Mouse (Mus musculus) liver (tissue): ENCODE results near the gene Gm3336.

Experiments
- DNase-seq: peaks from one replicate; pipeline ENCODE4 v3.0.0-alpha.2; 2020; ENCODE audit warnings: mixed read lengths

Gene Gm3336

DNA sequence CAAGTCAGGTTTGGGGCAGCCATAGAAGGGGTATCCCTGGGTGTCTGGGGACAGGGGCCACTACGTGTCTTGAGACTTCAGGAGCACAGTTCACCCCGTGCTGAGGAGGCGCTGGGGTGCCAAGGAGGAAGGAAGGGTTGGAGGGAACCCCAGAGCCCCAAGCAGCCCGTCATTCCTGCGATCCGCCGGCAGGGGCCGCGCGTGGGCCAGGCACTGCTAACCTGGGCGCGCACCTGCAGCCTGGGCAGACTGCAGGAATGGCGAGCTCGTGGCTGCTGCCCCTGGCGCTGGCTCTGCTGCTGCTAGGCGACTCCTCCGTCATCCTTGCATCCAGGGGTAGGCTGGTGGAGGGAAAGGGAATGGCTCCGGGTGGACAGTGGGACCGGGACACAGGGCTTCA, at the start of gene Gm3336:
Gene Gm3336, plus strand, starts transcription at position 247 of the 400 bp plus-strand sequence.
- DNase-seq = peak; percentile 71

DNA sequence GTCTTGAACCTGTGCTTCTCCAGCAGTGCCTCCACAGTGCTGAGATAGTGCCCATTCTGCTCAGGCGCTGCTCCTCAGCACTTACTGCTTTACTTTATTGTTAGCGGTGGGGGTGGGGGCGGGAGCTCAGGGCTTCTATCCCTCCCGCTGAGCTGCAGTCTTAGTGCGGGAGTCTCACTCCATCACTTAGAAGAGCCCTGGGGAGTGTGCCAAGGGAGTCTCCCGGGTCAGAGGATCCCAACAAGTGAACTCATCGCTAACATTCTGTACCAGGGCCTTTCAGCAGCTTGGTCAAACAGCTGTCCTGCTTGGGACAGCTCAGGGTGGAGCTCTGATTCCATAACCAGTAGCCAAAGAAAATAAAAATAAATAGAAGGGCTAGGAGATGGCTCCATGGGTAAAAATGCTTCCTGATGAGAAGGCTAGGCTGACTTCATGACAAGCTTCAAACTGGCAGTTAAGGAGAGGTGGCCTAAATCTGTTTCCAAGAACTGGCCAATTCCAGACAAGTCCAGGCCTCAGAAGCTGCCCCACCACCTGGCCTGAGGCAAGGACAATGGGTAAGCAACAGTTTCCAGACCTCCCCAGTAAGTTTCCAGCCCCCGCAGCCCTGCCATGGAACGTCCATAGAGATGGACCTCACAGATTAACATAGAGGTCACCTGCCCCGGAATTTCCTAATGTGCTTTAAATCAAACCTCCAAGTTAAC, 46.6 kb upstream of the Gm3336 start:
- no peak for DNase-seq

GRCm38 (mm10) chr8:70672325-70673078, 45.8 kb upstream of the Gm3336 start:
- DNase-seq = no peak

GRCm38 (mm10) chr8:70673079-70673856, 45.1 kb upstream of the Gm3336 start, which contains the start of gene Lsm4:
Gene Lsm4, plus strand, starts transcription at chr8:70673248.
- peak; percentile 97 for DNase-seq

GRCm38 (mm10) chr8:70674109-70674508, 44.2 kb upstream of the Gm3336 start:
- no peak for DNase-seq

GRCm38 (mm10) chr8:70674716-70675115, 43.6 kb upstream of the Gm3336 start:
- peak; percentile 71 for DNase-seq

DNA sequence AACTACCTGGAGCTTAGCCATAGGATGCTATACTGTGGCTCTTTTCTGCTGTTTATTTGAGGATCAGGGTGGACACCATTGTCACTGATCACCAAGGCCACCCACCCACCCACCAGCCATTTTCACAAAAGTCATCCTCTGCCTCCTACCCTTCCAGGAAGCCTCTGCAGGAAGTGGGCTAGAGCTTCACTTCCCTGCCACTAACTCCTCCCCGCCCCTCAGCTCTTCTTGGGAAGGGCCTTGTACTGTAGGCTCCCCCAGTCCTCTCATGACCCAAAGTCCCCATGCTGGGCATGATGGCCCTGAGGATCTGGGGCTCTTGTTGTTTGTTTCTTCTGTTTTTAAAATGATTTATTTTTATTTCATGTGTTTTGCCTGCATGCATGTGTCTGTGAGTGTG, 43.0 kb upstream of the Gm3336 start:
- DNase-seq = no peak

DNA sequence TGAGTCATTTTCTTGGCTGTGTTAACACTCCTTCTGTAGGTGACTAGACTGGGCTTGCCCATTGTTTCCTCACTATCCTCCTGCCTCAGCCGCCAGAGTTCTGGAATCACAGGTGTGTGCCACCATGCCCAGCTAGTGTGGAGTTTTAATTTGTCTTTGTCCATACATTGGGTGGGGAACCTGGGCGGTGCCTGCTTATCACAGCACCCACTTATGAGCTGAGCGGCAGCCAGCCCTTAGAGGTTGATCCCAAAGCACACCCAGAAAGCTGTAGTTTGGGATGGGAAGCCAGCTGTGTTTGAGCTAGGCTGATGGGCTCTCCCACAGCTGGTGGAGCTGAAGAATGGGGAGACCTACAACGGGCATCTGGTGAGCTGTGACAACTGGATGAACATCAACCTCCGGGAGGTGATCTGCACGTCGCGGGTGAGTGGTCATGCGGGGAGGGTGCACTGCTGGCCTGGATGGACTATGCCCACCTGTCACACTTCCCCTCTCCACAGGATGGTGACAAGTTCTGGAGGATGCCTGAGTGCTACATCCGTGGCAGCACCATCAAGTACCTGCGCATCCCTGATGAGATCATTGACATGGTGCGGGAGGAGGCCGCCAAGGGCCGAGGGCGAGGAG, 40.8 kb upstream of the Gm3336 start:
- DNase-seq = peak; percentile 69

- DNase-seq = no peak
Measured at GRCm38 (mm10) chr8:70678679-70679078, 39.7 kb upstream of the Gm3336 start.

DNA sequence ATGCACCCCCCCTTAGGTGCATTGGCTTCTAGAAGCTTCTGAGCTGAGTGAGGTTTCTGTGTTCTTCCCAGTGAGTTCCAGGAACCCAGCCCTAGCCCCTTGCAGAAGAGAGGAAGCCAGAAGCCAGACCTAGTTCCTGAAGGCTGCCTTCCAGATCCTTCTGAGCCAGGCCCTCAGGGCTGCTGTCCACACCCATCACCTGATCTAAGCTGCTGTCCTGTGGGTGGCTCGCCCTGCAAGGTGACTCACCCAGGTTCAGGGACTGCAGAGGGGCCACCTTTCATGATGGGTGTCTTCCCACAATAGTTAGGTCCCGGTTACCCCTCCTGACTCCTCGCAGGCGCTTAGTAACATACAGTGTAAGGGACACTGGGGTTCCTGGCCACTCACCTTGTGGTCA, 38.9 kb upstream of the Gm3336 start:
- DNase-seq = no peak

- DNase-seq = no peak
Measured at GRCm38 (mm10) chr8:70680039-70680438, 38.3 kb upstream of the Gm3336 start.

DNA sequence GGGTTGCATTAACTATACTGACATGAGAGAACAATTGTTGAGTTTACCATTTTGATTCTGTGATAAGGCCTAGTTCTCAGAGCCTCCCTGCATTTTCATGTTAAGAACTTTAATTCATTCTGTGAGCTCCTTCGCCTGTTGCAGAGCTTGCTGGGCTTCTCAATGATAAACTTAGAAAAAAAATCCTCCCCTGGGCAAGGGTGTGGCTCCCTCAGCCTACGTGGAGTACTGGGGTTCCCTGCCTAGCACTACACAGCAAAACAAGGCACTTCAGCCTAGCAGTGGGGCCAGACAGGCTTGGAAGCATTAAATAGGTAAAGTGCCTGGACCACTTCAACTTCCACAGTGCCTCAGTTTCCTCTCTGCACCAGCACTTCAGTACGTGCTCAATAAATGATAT, 36.9 kb upstream of the Gm3336 start:
- DNase-seq = no peak

GRCm38 (mm10) chr8:70682193-70682592, 36.1 kb upstream of the Gm3336 start:
- DNase-seq = peak; percentile 34

DNA sequence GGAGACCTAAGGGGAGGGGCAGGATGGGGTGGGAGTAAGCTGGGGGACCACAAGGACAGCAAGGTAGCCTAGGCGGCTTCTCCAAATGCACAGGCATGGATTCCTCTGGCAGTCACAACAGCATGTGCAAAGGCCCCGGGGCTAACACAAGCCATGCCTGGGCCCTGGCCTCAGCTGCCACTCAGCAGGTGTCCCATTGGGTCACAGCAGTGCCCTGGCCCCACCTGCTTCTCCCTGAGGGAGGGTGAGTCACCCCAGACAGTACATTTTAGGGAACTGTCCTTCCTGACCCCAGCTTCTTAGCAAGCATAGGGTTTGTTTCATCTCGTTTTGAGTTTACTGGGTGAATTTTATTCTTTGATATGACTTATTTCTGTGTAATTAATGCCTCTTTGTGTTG, 35.7 kb upstream of the Gm3336 start:
- no peak for DNase-seq

DNA sequence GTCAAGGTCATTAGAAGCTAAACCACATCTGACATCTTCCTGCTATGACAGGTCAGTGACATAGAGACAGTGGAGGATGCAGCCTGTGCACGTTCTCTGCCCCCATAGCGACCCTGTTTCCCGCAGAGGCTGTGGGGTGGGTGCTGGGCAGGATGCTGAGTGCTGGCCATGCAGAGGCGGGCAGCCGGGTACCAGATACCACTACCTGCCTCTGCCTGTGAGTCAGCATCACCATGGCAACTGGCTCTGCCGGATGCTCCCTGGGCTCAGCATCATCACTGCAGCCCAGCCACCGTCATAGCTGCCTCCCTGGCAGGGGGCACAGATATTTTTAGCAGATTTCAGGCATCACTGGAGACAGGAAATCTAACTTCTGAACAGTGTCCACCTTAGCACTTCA, 34.1 kb upstream of the Gm3336 start:
- DNase-seq = no peak

GRCm38 (mm10) chr8:70687576-70687975, 30.8 kb upstream of the Gm3336 start:
- no peak for DNase-seq

- DNase-seq = no peak
Measured at GRCm38 (mm10) chr8:70688136-70688535, 30.2 kb upstream of the Gm3336 start.

DNA sequence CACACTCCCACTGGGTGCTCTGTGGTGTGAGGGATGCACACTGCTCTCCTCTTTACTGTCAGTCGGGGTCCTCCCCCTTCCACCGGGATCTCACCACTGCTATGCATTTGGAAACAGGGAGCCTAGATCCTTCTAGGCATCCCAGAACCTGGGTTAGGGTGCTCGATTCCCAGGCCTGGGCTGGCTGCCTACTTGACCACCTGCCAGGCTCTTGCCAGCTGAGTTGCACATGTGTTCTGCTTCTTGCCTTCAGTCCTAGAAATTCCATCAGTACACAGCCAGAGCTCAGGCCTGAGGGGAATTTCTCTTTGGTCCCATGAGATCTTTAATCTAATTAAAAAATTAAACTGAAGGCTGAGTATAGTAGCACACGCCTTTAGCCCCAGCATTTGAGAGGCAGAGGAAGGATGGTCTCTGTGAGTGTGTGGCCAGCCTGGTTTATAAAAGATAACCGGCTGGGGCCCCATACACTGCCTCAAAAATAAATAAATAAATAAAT, 28.4 kb upstream of the Gm3336 start:
- DNase-seq = no peak

GRCm38 (mm10) chr8:70691230-70691629, 27.1 kb upstream of the Gm3336 start:
- DNase-seq = no peak

- peak; percentile 48 for DNase-seq
Measured at GRCm38 (mm10) chr8:70691727-70692231, 26.6 kb upstream of the Gm3336 start.

DNA sequence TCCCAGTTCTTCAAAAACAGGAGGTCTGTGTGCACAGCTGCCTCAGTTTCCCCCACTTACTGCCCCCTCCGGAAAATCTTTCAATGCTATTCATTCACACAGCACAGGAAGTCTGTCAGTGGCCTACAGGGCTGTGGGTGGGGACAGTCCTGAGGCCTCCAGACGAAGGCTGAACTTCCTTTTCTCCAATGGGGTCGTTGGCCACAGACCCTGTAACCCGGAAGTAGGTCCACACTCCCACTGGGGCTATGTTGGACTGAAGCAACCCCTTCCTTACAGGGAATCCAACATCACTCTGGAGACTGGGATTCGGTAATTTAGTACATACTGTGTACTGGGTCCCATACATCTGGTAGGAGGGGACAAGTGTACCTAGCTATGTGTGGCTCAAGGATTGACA, 24.7 kb upstream of the Gm3336 start:
- no peak for DNase-seq

- peak; percentile 72 for DNase-seq
Measured at GRCm38 (mm10) chr8:70695318-70696018, 22.9 kb upstream of the Gm3336 start.
